Mouse (Mus musculus): ENCODE data around the gene Mme.

Gene Mme

GRCm38 (mm10) chr3:63241099-63241587 is at the start of gene Mme:
TSS of gene Mme (plus strand) at chr3:63241537.
- DNase-seq, result no peak

- DNase-seq, result no peak
Measured at GRCm38 (mm10) chr3:63196565-63196964, 44.8 kb upstream of the Mme start.

GRCm38 (mm10) chr3:63198026-63198425 is 43.3 kb upstream of the Mme start:
- DNase-seq, result no peak

DNA sequence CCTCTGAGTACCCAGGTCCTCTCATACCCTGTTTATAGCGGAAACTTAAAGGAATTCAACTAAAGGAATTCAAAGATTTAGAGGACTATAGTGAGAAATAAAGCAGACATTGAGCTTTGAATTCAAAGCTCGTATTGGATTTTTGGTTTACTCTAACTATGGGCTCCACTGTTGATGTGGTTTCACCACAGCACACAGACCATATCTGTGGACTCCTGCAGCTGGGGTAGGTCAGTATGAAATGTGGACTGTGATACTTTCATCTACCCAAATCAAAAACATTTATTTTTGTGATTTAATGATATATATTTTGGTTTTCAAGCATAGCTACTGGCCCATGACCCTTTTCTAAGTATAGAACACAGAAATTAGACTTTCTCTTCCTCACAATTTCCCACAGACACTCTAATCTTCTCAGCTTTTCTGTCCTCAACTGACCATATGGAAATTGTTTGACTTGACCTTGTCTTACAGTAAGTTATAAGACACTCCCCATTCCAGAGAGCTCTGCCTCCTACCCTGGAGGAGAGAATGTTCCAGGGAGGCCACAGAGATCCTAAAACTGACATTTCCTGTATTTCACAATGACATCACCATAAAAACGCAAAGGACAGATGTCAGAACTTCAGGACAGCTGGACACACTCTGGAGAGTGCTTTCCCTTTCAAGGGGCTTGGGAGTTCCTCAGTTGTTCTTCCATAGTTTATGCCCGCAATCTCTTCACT is 19.3 kb upstream of the Mme start:
- no peak for DNase-seq

GRCm38 (mm10) chr3:63223676-63224075 is 17.7 kb upstream of the Mme start:
- DNase-seq, result no peak

DNA sequence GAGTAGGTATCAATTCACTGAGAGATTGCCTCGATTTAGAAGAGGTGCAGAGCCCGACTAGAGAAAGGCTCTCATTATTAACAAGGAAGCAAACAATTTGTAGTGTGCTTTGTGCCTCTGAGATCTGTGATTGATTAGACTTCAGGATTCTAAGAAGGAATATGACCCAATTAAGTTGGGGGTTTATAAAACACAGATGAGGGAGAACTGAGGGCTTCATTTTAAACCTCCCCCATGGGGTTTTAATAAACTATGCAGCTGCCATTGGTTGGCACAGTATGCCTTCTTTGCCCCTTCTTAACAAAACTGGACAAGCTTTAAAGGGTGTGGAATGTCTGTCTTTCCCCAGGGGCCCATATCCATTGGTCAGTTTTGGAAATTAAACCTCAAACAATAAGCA is 5.4 kb upstream of the Mme start:
- DNase-seq, result no peak

- DNase-seq, result no peak
Measured at GRCm38 (mm10) chr3:63243721-63244120, 2.4 kb downstream of the Mme start.

DNA sequence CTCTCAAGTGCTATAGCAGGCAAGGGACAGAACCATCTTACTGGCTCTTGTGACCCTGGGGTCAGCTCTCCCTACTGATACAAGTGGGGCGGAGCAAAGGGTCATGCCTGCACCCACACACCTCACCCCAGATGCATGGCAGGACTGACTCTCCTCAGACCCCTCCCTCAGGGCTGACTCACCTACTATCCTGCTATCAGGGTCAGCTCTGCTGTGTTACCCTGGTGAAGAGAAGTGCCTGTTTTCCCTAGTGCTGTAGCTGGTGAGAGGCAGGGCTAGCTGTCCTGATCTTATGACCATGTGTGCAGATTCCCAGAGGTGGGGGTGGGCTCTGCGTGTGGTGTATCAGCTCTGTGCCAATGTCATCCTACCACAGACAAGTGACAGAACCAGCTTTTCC is 30.8 kb downstream of the Mme start:
- DNase-seq, result no peak

GRCm38 (mm10) chr3:63294316-63294715 is 53.0 kb downstream of the Mme start:
- DNase-seq, result no peak

GRCm38 (mm10) chr3:63294791-63295190 is 53.5 kb downstream of the Mme start:
- no peak for DNase-seq

DNA sequence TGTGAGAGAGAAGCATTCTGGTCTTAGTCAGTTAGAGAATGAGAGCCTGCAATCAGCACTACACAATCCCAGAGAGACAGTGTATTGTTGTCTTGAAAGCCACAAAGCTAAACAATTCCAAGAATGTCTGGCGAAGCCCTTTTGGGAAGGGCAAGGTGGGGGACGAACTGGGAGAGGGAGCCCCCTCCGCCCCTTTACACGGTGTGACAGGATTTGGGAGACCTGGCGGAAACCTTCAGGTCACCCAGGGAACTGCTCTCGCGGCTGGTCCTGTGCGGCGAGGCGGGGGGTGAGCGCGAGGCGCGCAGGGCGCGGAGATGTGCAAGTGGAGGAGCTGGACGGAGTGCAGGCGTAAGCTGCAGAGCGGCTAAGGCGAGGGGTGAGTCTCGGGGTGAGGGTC is 53.9 kb downstream of the Mme start:
- peak; percentile 48 for DNase-seq

DNA sequence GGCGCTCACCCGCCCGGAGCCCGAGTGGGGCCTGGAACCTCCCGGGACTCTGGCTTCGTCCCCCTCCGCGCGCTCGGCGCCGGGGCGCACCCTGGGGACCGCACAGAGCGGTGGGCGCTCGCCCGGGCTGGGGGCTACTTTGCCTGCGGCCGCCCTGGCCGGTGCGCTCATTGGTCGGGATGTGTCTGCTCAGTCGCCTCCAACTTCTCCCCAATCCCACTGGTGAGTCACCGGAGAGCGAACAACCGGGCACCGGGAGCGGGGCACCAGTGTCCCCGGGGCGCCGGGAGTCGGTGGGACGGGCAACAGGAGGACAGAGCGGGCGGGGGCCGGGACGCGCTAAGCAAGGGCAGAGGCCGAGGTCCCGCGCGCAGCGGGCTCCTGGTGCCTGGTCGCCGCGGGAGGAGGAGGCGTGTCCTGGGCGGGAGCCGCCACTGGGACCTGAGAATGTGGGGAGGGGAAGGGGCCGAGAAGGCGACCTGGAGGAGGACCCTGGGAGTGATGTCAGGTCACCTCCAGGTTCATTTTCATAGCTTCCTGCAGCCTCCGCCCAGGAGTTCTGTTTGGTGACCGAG is 54.4 kb downstream of the Mme start:
- peak; percentile 67 for DNase-seq

GRCm38 (mm10) chr3:63296411-63296810 is 55.1 kb downstream of the Mme start:
- peak; percentile 54 for DNase-seq

- DNase-seq, result peak; percentile 86
Measured at GRCm38 (mm10) chr3:63297787-63298186, 56.5 kb downstream of the Mme start.

DNA sequence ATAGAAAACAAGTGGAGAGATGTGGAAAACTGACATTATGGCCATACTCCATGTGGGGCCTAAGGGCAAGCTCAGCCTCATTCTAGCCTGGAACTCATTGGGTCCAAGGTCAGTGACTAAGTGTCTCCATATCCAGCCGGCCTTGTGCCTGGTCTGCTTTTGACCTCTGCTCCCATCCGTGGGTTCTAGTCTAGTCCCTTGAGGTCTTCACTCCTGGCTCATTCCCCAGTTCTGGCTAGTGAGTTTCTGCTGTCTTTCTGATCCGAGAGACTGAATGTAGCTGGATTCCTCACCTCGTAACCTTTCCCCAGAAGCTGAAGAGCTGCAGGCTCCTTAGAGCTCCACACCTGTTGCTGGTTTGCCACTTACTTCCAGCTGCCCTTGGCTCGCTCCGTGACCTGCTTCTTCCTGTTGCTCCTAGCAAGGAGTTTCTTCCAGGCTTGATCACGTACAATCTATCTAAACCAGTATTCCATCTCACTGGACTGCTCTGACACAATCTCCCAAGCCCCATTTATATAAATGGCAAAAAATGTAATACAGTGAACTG is 73.9 kb downstream of the Mme start:
- DNase-seq, result no peak

GRCm38 (mm10) chr3:63317496-63317895 is 76.2 kb downstream of the Mme start:
- DNase-seq, result no peak

GRCm38 (mm10) chr3:63325615-63326014 is 84.3 kb downstream of the Mme start:
- DNase-seq, result peak; percentile 19

DNA sequence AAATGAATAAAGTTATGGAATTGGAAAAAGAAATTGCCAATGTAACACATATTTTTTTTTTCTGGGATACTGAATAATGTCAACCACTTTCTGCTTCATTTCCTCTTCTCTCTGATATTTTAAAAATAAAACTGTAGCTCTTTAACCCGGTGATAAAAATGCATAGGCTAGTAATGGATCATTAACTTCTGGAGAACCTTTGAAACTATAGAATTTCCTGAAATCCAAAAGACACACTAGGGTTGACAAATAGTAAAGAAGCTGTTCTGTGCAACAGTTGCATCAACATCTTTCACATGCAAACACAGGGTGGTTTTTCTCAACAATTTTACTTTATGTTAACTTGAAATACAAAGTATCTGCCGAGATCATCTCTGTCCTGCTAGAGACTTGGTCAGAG is 98.8 kb downstream of the Mme start:
- DNase-seq, result no peak

DNA sequence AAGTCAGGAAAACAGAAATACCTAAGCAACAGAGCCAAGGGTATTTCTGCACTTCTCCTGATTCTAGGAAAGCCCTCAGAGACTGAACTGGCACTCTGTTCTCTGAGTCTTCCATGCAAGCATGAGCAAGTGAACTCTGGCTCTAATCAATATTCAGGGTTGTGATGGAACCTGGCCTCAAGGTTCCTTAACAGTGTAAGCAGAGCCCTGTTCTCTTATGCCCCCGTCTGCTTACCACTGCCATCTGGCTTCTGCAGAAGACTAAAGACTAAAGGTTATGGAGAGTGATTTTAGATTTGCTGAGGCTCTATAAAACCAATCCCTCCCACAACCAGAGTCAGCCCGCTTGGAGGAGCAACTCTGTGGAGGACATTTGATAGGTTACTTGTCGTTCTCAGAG is 99.2 kb downstream of the Mme start:
- peak; percentile 48 for DNase-seq

- DNase-seq, result no peak
Measured at GRCm38 (mm10) chr3:63341481-63341880, 100.1 kb downstream of the Mme start.

DNA sequence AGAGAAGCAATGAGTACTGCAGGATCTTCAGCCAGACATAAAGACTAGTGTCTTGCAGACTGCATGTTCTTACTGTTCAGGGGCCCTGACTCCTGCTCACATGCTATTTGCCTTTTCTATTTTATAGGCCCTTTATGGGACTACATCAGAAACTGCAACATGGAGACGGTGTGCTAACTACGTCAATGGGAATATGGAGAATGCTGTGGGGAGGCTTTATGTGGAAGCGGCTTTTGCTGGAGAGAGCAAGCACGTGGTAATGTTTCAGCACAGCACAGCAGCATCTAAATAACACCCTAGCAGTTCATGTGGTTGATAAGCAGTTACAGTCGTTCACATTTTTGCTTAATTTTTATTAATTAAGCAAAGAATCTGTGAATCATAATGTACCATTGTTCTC is 103.7 kb downstream of the Mme start:
- DNase-seq, result no peak

DNA sequence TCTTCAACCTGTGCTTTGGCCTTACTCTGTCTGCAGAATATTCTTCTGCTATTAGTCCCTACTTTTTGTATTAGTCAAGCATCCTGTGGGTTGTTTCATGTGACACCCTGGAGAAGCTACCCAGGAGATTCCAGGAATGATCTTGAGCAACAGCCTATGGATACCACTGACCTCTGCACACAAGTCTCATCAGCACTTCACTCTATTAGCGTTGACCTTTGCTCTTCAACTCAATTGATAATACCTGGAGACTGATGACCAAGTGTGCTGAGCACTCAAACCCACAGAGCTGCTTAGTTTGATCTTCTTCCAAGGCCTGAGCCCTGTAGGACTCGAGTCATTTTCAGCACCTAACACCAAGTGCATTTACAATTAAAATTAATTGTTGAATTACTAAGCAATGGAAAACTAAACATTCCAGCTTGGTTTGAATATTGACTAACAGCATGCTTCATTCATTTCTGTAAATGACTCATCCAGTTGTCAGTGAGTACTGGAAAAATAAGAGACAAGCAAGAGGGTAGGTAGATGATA is 107.6 kb downstream of the Mme start:
- peak; percentile 38 for DNase-seq

GRCm38 (mm10) chr3:63350242-63350641 is 108.9 kb downstream of the Mme start:
- no peak for DNase-seq

- DNase-seq, result no peak
Measured at GRCm38 (mm10) chr3:63350704-63351103, 109.4 kb downstream of the Mme start.
